Mouse (Mus musculus): ENCODE measurements around the gene Cyb5r1.
"Not testable (repeated sequence)": the region's sequence is repeated elsewhere in the genome, so short reads cannot be mapped to it uniquely, and the experiment has no call there.

Cyb5r1 gene

GRCm38 (mm10) chr1:134414038-134414437 lies 8.7 kb downstream of the Cyb5r1 start:
- no peak for DNase-seq (ENCODE audit: extremely low spot score, low spot score)

GRCm38 (mm10) chr1:134414501-134415167 lies 9.3 kb downstream of the Cyb5r1 start:
- no peak for DNase-seq (ENCODE audit: extremely low spot score, low spot score)

GRCm38 (mm10) chr1:134415168-134415831 lies 9.9 kb downstream of the Cyb5r1 start, which contains the start of gene Adipor1:
TSS of gene Adipor1 (plus strand) at chr1:134415378.
- DNase-seq (ENCODE audit: extremely low spot score, low spot score), result peak; percentile 96

- no peak for DNase-seq (ENCODE audit: extremely low spot score, low spot score)
Observed at GRCm38 (mm10) chr1:134418414-134418975, 13.1 kb downstream of the Cyb5r1 start.

GRCm38 (mm10) chr1:134419176-134419575 lies 13.8 kb downstream of the Cyb5r1 start:
- no peak for DNase-seq (ENCODE audit: extremely low spot score, low spot score)

GRCm38 (mm10) chr1:134419751-134420458 lies 14.5 kb downstream of the Cyb5r1 start:
- no peak for DNase-seq (ENCODE audit: extremely low spot score, low spot score)

GRCm38 (mm10) chr1:134423911-134424310 lies 18.6 kb downstream of the Cyb5r1 start:
- DNase-seq (ENCODE audit: extremely low spot score, low spot score), result no peak

GRCm38 (mm10) chr1:134426289-134426688 lies 20.9 kb downstream of the Cyb5r1 start:
- no peak for DNase-seq (ENCODE audit: extremely low spot score, low spot score)

- no peak for DNase-seq (ENCODE audit: extremely low spot score, low spot score)
Observed at GRCm38 (mm10) chr1:134433002-134433401, 27.6 kb downstream of the Cyb5r1 start.

- DNase-seq (ENCODE audit: extremely low spot score, low spot score), result no peak
Observed at GRCm38 (mm10) chr1:134433473-134433872, 28.1 kb downstream of the Cyb5r1 start.

GRCm38 (mm10) chr1:134435414-134435813 lies 30.1 kb downstream of the Cyb5r1 start:
- DNase-seq (ENCODE audit: extremely low spot score, low spot score), result no peak

GRCm38 (mm10) chr1:134440437-134440836 lies 35.1 kb downstream of the Cyb5r1 start:
- DNase-seq (ENCODE audit: extremely low spot score, low spot score), result no peak

GRCm38 (mm10) chr1:134441737-134442136 lies 36.4 kb downstream of the Cyb5r1 start:
- DNase-seq (ENCODE audit: extremely low spot score, low spot score), result not testable (repeated sequence)

- no peak for DNase-seq (ENCODE audit: extremely low spot score, low spot score)
Observed at GRCm38 (mm10) chr1:134442394-134442793, 37.0 kb downstream of the Cyb5r1 start.

- DNase-seq (ENCODE audit: extremely low spot score, low spot score), result not testable (repeated sequence)
Observed at GRCm38 (mm10) chr1:134443288-134443687, 37.9 kb downstream of the Cyb5r1 start.

GRCm38 (mm10) chr1:134445418-134445817 lies 40.1 kb downstream of the Cyb5r1 start:
- DNase-seq (ENCODE audit: extremely low spot score, low spot score), result no peak

GRCm38 (mm10) chr1:134448537-134448936 lies 43.2 kb downstream of the Cyb5r1 start:
- DNase-seq (ENCODE audit: extremely low spot score, low spot score), result not testable (repeated sequence)

GRCm38 (mm10) chr1:134450201-134450600 lies 44.8 kb downstream of the Cyb5r1 start:
- DNase-seq (ENCODE audit: extremely low spot score, low spot score), result no peak

- no peak for DNase-seq (ENCODE audit: extremely low spot score, low spot score)
Observed at GRCm38 (mm10) chr1:134450986-134451385, 45.6 kb downstream of the Cyb5r1 start.

- peak; percentile 98 for DNase-seq (ENCODE audit: extremely low spot score, low spot score)
Observed at GRCm38 (mm10) chr1:134454904-134455824, 49.8 kb downstream of the Cyb5r1 start, which contains the start of gene Klhl12. TSS of gene Klhl12 (plus strand) at chr1:134455531.

GRCm38 (mm10) chr1:134456060-134456459 lies 50.7 kb downstream of the Cyb5r1 start:
- no peak for DNase-seq (ENCODE audit: extremely low spot score, low spot score)
